Comparison of ENCODE assay signal across 8 mouse cellular contexts in the genomic region with DNA sequence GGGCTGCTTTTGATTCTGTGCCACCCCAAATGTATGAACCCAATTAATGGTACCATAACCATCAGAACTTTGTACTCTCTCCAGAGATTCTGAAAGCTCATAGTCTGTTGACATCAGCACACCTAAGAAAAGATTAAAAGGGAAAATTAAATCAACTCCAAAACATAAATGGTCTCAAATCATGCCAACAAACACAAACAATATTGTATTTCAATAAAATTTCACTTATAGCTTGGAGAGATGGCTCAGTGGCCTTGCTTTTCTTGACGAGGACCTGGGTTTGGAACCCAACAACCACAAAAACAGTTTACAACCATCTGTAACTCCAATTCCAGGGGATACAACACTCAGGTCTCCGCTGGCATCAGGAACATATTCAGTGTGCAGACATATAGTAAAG. TPM values are rescaled to one million over a fixed set of nuclear protein-coding genes. Genes with fewer than 3 reads are reported as not detected.
DNase-seq lines count a peak whose midpoint lies in the region; ATAC-seq and TF ChIP-seq lines count a peak whose summit lies in the region.
"Had no signal": no experiment of that assay in that cellular context is flagged by ENCODE, and none has a peak within 500 bp of the region (broad histone marks: within the 10 kb centered on the region; RNA-seq: fewer than 3 reads in every experiment).

A gene (minus strand): TSS at position 101 of the 400 bp plus-strand sequence.

- peaks cover 4% of the 10 kb centered on the region; the same call in 1 of the 2 replicates for H3K4me1 ChIP-seq in lung, postnatal 0 days (ENCODE audit: insufficient read depth, low read depth, low read length)
- no peaks in the 10 kb centered on the region for H3K4me1 ChIP-seq in limb, embryonic 10.5 days
- H3K4me1 ChIP-seq in stomach, postnatal 0 days (replicated peaks; ENCODE audit: control insufficient read depth, insufficient read depth) = no peaks in the 10 kb centered on the region

- H3K4me2 ChIP-seq in lung, postnatal 0 days (replicated peaks; ENCODE audit: low read depth, low read length) = no peak within 1 kb of the TSS
- no peak within 1 kb of the TSS for H3K4me2 ChIP-seq in stomach, postnatal 0 days (replicated peaks; ENCODE audit: low read depth)

- H3K27me3 ChIP-seq in lung, postnatal 0 days (replicated peaks; ENCODE audit: insufficient read depth, low read length) = no peaks in the 10 kb centered on the region
- no peaks in the 10 kb centered on the region for H3K27me3 ChIP-seq in limb, embryonic 10.5 days (ENCODE audit: low read depth, poor library complexity, severe bottlenecking)
- no peaks in the 10 kb centered on the region for H3K27me3 ChIP-seq in stomach, postnatal 0 days (ENCODE audit: control insufficient read depth, insufficient read depth, low read length)

- DNase-seq in lung, postnatal 0 days (ENCODE audit: low spot score) = no peak
- no peak for DNase-seq in lung, adult 18-20 months
- DNase-seq in gastrocnemius, postnatal 36 days = no peak
- no peak for DNase-seq in limb, embryonic 10.5 days (ENCODE audit: low spot score)
- DNase-seq in stomach, postnatal 0 days (ENCODE audit: low spot score) = no peak
- DNase-seq in spleen, postnatal 14 days (ENCODE audit: low spot score in 2 of 2) = no peak
- no peak for DNase-seq in thymus, postnatal 4 days

- intact Hi-C loops in gastrocnemius, postnatal 36 days (cut with DNase I) = loop anchor here (10.0 kb wide), 2 partner anchors 151 to 401 kb away; no protein-coding TSS in a partner anchor

- no peaks in the 10 kb centered on the region for H3K9me3 ChIP-seq in lung, postnatal 0 days (ENCODE audit: low read length)
- H3K9me3 ChIP-seq in limb, embryonic 10.5 days (replicated peaks) = no peaks in the 10 kb centered on the region
- no peaks in the 10 kb centered on the region for H3K9me3 ChIP-seq in stomach, postnatal 0 days (ENCODE audit: control insufficient read depth, low read length)

- ATAC-seq in lung, postnatal 0 days = no peak
- ATAC-seq in stomach, postnatal 0 days (ENCODE audit: low FRiP score, low TSS enrichment) = no peak

- WGBS in lung, postnatal 0 days = 93% methylated on average over 2 of the region's 2 CpGs
- WGBS in limb, embryonic 10.5 days = 95% methylated on average over 2 of the region's 2 CpGs
- WGBS in stomach, postnatal 0 days = 97% methylated on average over 2 of the region's 2 CpGs

- H3K9ac ChIP-seq in lung, postnatal 0 days (replicated peaks; ENCODE audit: low read depth) = no peak within 1 kb of the TSS
- H3K9ac ChIP-seq in stomach, postnatal 0 days (ENCODE audit: low read length) = no peak within 1 kb of the TSS

- TF ChIP-seq CTCF in lung, postnatal 0 days (IDR thresholded peaks at IDR 0.05) = no peak
- TF ChIP-seq CTCF in stomach, postnatal 0 days (IDR thresholded peaks at IDR 0.05; ENCODE audit: low read depth) = no peak

- TF ChIP-seq EP300 in lung, postnatal 0 days (IDR thresholded peaks at IDR 0.05) = no peak
- TF ChIP-seq EP300 in stomach, postnatal 0 days (optimal IDR thresholded peaks at IDR 0.05) = no peak

- peaks cover 10% of the 10 kb centered on the region for H3K36me3 ChIP-seq in lung, postnatal 0 days (ENCODE audit: insufficient read depth, low read length)
- peaks cover 50% of the 10 kb centered on the region for H3K36me3 ChIP-seq in limb, embryonic 10.5 days
- H3K36me3 ChIP-seq in stomach, postnatal 0 days (ENCODE audit: control insufficient read depth, insufficient read depth, low read length) = peaks cover 14% of the 10 kb centered on the region

- H3K27ac ChIP-seq in lung, postnatal 0 days (ENCODE audit: low read length) = no peak within 1 kb of the TSS
- no peak within 1 kb of the TSS for H3K27ac ChIP-seq in limb, embryonic 10.5 days
- no peak within 1 kb of the TSS for H3K27ac ChIP-seq in stomach, postnatal 0 days (replicated peaks)

- no peak within 1 kb of the TSS for H3K4me3 ChIP-seq in lung, postnatal 0 days (ENCODE audit: low read depth, low read length)
- no peak within 1 kb of the TSS for H3K4me3 ChIP-seq in limb, embryonic 10.5 days
- no peak within 1 kb of the TSS for H3K4me3 ChIP-seq in stomach, postnatal 0 days (ENCODE audit: low read depth, low read length)

RNA-seq across cellular contexts. Expression of the gene that starts here (rescaled TPM):
- polyA plus RNA-seq in lung, postnatal 0 days (2015; fragmentation: Nextera tagmentation; extraction: Ambion mirVana) = 21.4 and 24.6 TPM in 2 replicates
- total RNA-seq in gastrocnemius, postnatal 36 days (2021) = 10 to 100 TPM; 14.5 to 32.8 TPM
- 40.4 and 46.1 TPM in 2 replicates for polyA plus RNA-seq in limb, embryonic 10.5 days (2016; fragmentation: Nextera tagmentation; extraction: Ambion mirVana)
- polyA plus RNA-seq in stomach, postnatal 0 days (2015; fragmentation: Nextera tagmentation; extraction: Ambion mirVana) = 21.3 and 27.6 TPM in 2 replicates
- polyA plus RNA-seq: large intestine, adult 2 months had no signal
